In genomic region chr4:66370557-66371071, GRCm38 (mm10) we compare ENCODE assay signal across 8 mouse cellular contexts. TPM values are rescaled to one million over a fixed set of nuclear protein-coding genes. Genes with fewer than 3 reads are reported as not detected.
DNase-seq lines count a peak whose midpoint lies in the region; ATAC-seq and TF ChIP-seq lines count a peak whose summit lies in the region.

No protein-coding gene starts in this region.

- H3K36me3 ChIP-seq in heart, postnatal 0 days (replicated peaks; ENCODE audit: control insufficient read depth, insufficient read depth, low read length) = no peaks in the 10 kb centered on the region

- H3K27me3 ChIP-seq in heart, postnatal 0 days (ENCODE audit: control insufficient read depth, insufficient read depth, low read length) = no peaks in the 10 kb centered on the region

- intact Hi-C loops in heart, postnatal 25 days (cut with DNase I) = no loop called here
- intact Hi-C loops in heart, postnatal 14 days (cut with DNase I) = no loop called here
- intact Hi-C loops in left cerebral cortex, postnatal 36 days (cut with DNase I) = no loop called here

- 40% methylated on average over 3 of the region's 3 CpGs for WGBS in heart, postnatal 0 days

- no peak for TF ChIP-seq CTCF in heart, postnatal 0 days (IDR thresholded peaks at IDR 0.05; ENCODE audit: low read depth)

- peak; percentile 45 for DNase-seq in heart, postnatal 0 days (ENCODE audit: low spot score)
- no peak for DNase-seq in heart, postnatal 25 days (ENCODE audit: low spot score)
- peak; percentile 65 for DNase-seq in brain, embryonic 18.5 days (ENCODE audit: low read depth, low spot score)
- peak; percentile 6 to 49 for DNase-seq in heart, postnatal 14 days
- DNase-seq in left cerebral cortex, postnatal 36 days (ENCODE audit: low spot score in 2 of 2) = peak; percentile 10 to 22
- no peak for DNase-seq in adrenal gland, adult (ENCODE audit: inconsistent age in 2 of 2, low spot score in 1 of 2)
- DNase-seq in thymus, adult 18-20 months = no peak

- no peak for TF ChIP-seq EP300 in heart, postnatal 0 days (IDR thresholded peaks at IDR 0.05; ENCODE audit: low read depth)

- H3K4me2 ChIP-seq in heart, postnatal 0 days (ENCODE audit: low read depth, low read length) = no peak overlapping the region

- no peak for ATAC-seq in heart, postnatal 0 days (ENCODE audit: insufficient read depth, low read depth)
- no peak for ATAC-seq in inflammation-experienced regulatory T-cells, adult 6 months

- no peak overlapping the region for H3K27ac ChIP-seq in heart, postnatal 0 days (ENCODE audit: low read depth)

- H3K9ac ChIP-seq in heart, postnatal 0 days (replicated peaks; ENCODE audit: low read depth, low read length) = no peak overlapping the region

- H3K9me3 ChIP-seq in heart, postnatal 0 days (replicated peaks; ENCODE audit: control insufficient read depth, low read length) = no peaks in the 10 kb centered on the region

- no peak overlapping the region for H3K4me3 ChIP-seq in heart, postnatal 0 days (ENCODE audit: low read depth, low read length)

- no peaks in the 10 kb centered on the region for H3K4me1 ChIP-seq in heart, postnatal 0 days (ENCODE audit: control insufficient read depth, insufficient read depth)

RNA-seq across cellular contexts. Expression of gene Astn2, which starts 33.8 kb away (rescaled TPM):
- total RNA-seq in heart, postnatal 0 days (2014; rRNA removed; ENCODE audit: low replicate concordance) = 3.7 and 3.9 TPM in 2 replicates
- polyA plus RNA-seq in heart, postnatal 0 days (2015; fragmentation: Nextera tagmentation; extraction: Ambion mirVana) = 0.25 and 0.27 TPM in 2 replicates
- total RNA-seq in heart, postnatal 25 days (2021) = under 1 TPM; 0.64 to 0.99 TPM
- total RNA-seq in heart, postnatal 14 days (2021) = 1 to 10 TPM; 1.7 to 1.9 TPM
- total RNA-seq in left cerebral cortex, postnatal 36 days (2021) = 10 to 100 TPM; 39.3 to 44.0 TPM
- not detected for polyA plus RNA-seq in inflammation-experienced regulatory T-cells, adult 6 months (2017; shearing (Covaris generic))

Comparison
In these comparisons a context has a peak if more than half of its experiments do, and no peak if none do; other contexts are left out.
1. DNase-seq: peak in heart, postnatal 0 days (single experiment), brain, embryonic 18.5 days (single experiment), heart, postnatal 14 days (2 of 2) and left cerebral cortex, postnatal 36 days (2 of 2); none in heart, postnatal 25 days (single experiment), adrenal gland, adult (0 of 2) and thymus, adult 18-20 months (0 of 2).